Mouse (Mus musculus): ENCODE data around the gene 2210407C18Rik.

DNA sequence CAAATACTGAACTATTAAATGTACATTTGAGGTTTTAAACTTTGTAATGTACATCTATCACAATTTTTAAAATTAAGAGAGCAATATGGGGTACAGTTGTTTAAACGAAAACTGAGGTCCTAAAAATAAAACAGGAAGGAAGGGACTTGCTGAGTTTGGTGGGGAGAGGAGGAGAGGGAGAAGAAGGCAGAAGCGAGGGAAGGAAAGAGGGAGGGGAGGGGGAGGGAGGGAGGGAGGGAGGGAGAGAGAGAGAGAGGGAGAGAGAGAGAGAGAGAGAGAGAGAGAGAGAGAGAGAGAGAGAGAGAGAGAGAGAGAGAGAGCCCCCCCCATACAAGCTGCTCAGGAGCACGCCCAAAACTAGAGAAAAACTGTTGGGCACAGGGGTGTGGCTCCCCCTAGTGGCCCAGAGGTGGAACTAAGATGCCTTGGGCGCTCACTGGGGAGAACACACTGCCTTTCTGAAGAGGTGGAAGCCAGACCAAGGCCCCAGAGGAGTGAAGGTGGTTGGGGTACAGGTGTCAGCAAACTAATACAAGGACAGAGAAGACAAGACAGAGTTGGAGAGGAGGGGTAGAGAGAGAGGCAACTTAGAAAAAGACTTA is 20.6 kb upstream of the 2210407C18Rik start:
- TF ChIP-seq CTCF (IDR thresholded peaks at IDR 0.05; ENCODE audit: control insufficient read depth, insufficient read depth, insufficient read length) (no peak), FOSL1 (IDR thresholded peaks at IDR 0.05; ENCODE audit: insufficient read depth, low read length, poor library complexity, severe bottlenecking) (no peak)

Data from C2C12 (cell line).